Mouse (Mus musculus): ENCODE results near the gene Hsp90aa1. TPM values are rescaled to one million over a fixed set of nuclear protein-coding genes. Genes with fewer than 3 reads are reported as not detected.

Hsp90aa1 gene
- total RNA-seq, 2 experiments from 2014 or later: 981 to 1,007 TPM

DNA sequence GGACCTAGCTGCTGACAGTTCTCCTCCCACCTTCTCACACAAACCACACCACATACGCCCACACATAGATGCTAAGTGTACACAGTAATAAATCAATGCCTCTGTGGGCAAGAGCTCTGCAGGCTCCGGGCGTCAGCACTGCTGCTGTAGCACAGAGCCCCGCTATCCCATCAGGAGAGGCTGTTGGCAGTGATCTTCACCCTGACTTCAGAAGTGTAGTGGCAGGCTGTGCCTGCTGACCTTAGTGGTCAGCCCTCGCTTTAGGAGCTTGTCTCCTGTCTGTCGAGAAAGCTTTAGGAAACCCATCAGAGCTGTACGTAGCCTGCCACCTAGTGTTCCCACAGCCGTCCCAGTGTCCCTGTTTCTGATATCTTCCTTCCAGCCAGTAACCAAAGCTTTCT is 52.3 kb downstream of the Hsp90aa1 start:
- peak; percentile 39 to 52 for DNase-seq (ENCODE audit: low spot score in 2 of 2)

Small RNAs within 50 kb of the gene (microRNA-seq; reads per million reads assigned to microRNA genes)
- 0 reads per million in 2 experiments for gene Gm27299

Other genes with a start within 250 kb of the Hsp90aa1 start
- 100 to 1,000 TPM; 309 to 310 TPM for gene Dync1h1, start 101.3 kb downstream of the Hsp90aa1 start, total RNA-seq (2021)
- gene 1700001K19Rik, start 20.1 kb downstream of the Hsp90aa1 start, total RNA-seq (2021): not detected
- gene Wdr20, start 35.2 kb upstream of the Hsp90aa1 start, total RNA-seq (2021): 10 to 100 TPM; 46.2 to 48.1 TPM
- gene Mok, start 138.2 kb upstream of the Hsp90aa1 start, total RNA-seq (2021): 10 to 100 TPM; 10.9 to 11.6 TPM
- gene Zfp839, start 147.5 kb upstream of the Hsp90aa1 start, total RNA-seq (2021): 10 to 100 TPM; 11.7 to 12.8 TPM
- 10 to 100 TPM; 89.6 to 93.8 TPM for gene Cinp, start 186.4 kb upstream of the Hsp90aa1 start, total RNA-seq (2021)
- 10 to 100 TPM; 46.6 TPM for gene Tecpr2, start 186.5 kb upstream of the Hsp90aa1 start, total RNA-seq (2021)